Mouse (Mus musculus): ENCODE data around the gene App. TPM values are rescaled to one million over a fixed set of nuclear protein-coding genes. Genes with fewer than 3 reads are reported as not detected.

Gene App
- polyA plus RNA-seq, 1 experiment from 2014 or later = 158 TPM

DNA sequence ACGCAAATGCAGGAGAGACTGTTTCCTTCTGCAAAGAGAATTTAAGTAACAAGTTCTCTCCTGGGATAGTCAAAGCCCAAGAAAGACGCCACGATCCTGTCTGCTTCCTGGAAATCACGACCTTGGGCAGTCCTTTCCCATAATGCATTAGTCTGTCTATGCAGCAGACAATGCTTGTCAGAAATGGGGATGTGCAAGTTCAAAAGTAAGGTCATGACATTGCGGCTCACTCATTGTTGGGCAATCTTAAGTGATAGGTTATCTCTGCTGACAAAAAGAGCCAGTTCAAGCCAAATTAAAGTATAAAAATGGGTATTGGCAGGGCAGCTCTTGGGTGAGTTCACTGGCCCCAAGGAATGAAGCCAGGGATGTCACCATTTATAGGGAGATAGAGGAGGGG is 51.6 kb downstream of the App start:
- Histone ChIP-seq H3K4me3 (ENCODE audit: low read depth, low read length) (no peak overlapping the region), H3K36me3 (ENCODE audit: control insufficient read depth, insufficient read depth, low read length) (peaks cover 11% of the 10 kb centered on the region; the same call in 1 of the 2 replicates), H3K9ac (ENCODE audit: low read length) (no peak overlapping the region), H3K27ac (ENCODE audit: low read depth, low read length) (no peak overlapping the region), H3K9me3 (replicated peaks; ENCODE audit: control insufficient read depth, low read length) (no peaks in the 10 kb centered on the region), H3K27me3 (replicated peaks; ENCODE audit: control insufficient read depth, insufficient read depth, low read length) (no peaks in the 10 kb centered on the region), H3K4me2 (ENCODE audit: low read length) (no peak overlapping the region), H3K4me1 (ENCODE audit: control insufficient read depth, insufficient read depth, low read length) (no peaks in the 10 kb centered on the region; the same call in 1 of the 2 replicates)
- WGBS = 87% methylated on average over 5 of the region's 5 CpGs
- no peak for DNase-seq (ENCODE audit: low spot score)
- ATAC-seq = no peak

DNA sequence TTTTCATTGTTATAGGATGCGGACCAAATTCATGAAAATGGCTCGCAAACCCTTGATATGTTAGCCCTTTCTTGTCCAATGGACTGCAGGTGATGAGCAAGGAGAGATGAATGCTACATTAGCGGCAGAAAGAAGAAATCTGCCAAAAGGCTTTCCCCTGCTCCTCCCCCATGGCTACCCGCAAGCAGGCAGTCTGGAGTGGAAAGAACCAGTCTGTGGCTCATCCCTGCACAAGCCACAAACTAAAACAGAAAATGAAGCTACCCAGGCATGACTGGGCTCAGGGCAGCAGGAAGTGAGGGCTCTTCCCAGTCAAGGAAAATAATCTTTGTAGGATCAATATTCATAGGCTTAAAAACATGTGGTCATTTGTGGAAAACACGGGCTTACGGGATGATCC is 54.6 kb downstream of the App start:
- no peak for ATAC-seq
- 96% methylated on average over 6 of the region's 6 CpGs for WGBS

DNA sequence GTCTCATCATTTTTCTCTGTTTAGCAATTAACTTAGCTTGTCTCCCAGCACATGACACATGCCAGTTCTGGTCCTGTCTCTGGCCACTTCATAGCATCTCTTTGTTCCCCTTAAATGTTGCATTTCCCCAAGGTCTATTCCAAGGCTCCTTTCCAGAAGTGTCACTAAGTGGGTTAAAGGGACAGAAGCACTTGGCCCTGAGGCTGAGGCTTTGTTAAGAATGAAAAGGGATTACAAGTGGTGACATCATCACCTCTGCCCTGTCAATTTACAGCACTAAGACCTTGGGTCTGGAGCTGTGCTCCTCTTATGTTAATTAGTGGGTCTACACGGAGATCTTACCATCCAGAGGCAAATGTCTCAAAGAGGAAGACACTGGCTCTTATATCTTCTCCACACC is 56.0 kb downstream of the App start:
- H3K27me3 ChIP-seq (replicated peaks; ENCODE audit: control insufficient read depth, insufficient read depth, low read length) = no peaks in the 10 kb centered on the region
- H3K4me3 ChIP-seq (ENCODE audit: low read depth, low read length) = no peak overlapping the region
- 12% methylated on average over 1 of the region's 1 CpGs for WGBS
- H3K9ac ChIP-seq (ENCODE audit: low read length) = no peak overlapping the region
- peaks cover 14% of the 10 kb centered on the region for H3K36me3 ChIP-seq (ENCODE audit: control insufficient read depth, insufficient read depth, low read length)
- ATAC-seq (no peak), DNase-seq (ENCODE audit: low spot score) (no peak)
- H3K4me1 ChIP-seq (ENCODE audit: control insufficient read depth, insufficient read depth, low read length) = peaks cover 2% of the 10 kb centered on the region; the same call in 1 of the 2 replicates
- no peaks in the 10 kb centered on the region for H3K9me3 ChIP-seq (replicated peaks; ENCODE audit: control insufficient read depth, low read length)
- H3K27ac ChIP-seq (ENCODE audit: low read depth, low read length) = no peak overlapping the region
- no peak overlapping the region for H3K4me2 ChIP-seq (ENCODE audit: low read length)

More for the DNA sequence above, 54.6 kb downstream of the App start:
- Histone ChIP-seq H3K27me3 (replicated peaks; ENCODE audit: control insufficient read depth, insufficient read depth, low read length) (no peaks in the 10 kb centered on the region), H3K4me3 (ENCODE audit: low read depth, low read length) (no peak overlapping the region), H3K9ac (ENCODE audit: low read length) (no peak overlapping the region), H3K9me3 (replicated peaks; ENCODE audit: control insufficient read depth, low read length) (no peaks in the 10 kb centered on the region), H3K4me1 (ENCODE audit: control insufficient read depth, insufficient read depth, low read length) (no peaks in the 10 kb centered on the region; the same call in 1 of the 2 replicates), H3K27ac (ENCODE audit: low read depth, low read length) (no peak overlapping the region), H3K4me2 (ENCODE audit: low read length) (no peak overlapping the region), H3K36me3 (ENCODE audit: control insufficient read depth, insufficient read depth, low read length) (peaks cover 14% of the 10 kb centered on the region)
- DNase-seq (ENCODE audit: low spot score) = no peak

DNA sequence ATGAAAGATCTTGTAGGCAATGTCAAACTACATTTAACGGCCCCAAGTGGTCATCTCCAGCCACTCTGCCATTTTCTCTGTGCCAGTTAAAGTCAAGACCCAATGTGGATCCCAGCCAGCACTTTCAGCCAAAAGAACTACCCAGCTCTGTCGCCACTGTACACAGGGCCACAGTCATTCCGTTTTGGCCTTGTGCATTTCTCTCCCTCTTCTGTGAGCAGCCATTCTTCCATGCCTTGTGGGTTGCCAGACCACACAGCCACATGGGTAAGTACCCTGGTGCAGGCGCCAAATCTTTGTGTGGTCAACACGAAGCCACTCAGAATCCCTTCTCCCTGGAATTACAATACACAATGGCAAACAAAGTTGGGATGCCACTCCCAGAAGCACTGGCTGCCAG is 57.7 kb downstream of the App start:
- Histone ChIP-seq H3K4me2 (ENCODE audit: low read length) (no peak overlapping the region), H3K27ac (ENCODE audit: low read depth, low read length) (no peak overlapping the region), H3K27me3 (replicated peaks; ENCODE audit: control insufficient read depth, insufficient read depth, low read length) (no peaks in the 10 kb centered on the region), H3K4me1 (ENCODE audit: control insufficient read depth, insufficient read depth, low read length) (peaks cover 8% of the 10 kb centered on the region), H3K9ac (ENCODE audit: low read length) (no peak overlapping the region), H3K36me3 (ENCODE audit: control insufficient read depth, insufficient read depth, low read length) (peaks cover 14% of the 10 kb centered on the region), H3K9me3 (replicated peaks; ENCODE audit: control insufficient read depth, low read length) (no peaks in the 10 kb centered on the region), H3K4me3 (ENCODE audit: low read depth, low read length) (no peak overlapping the region)
- ATAC-seq (no peak), DNase-seq (ENCODE audit: low spot score) (no peak)
- 92% methylated on average over 5 of the region's 5 CpGs for WGBS

DNA sequence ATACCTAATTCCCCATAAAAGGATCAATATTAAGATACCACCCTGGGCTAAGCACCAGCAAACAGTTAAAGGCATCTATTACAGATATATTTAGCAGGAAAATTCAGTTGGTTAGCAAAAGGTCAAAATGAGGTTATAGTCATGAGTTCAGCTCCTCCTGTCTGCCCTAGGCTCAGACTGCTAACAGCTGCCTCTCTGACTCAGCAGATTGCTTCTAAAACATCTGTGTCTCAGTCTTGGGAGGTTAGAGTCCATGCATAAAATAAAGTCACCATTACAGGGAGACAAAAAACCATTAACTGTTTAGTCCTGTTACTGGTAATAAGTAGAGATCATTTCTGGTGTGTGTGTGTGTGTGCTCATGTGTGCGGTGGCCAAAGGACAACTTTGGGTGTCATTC is 58.8 kb downstream of the App start:
- Histone ChIP-seq H3K9ac (ENCODE audit: low read length) (no peak overlapping the region), H3K27me3 (replicated peaks; ENCODE audit: control insufficient read depth, insufficient read depth, low read length) (no peaks in the 10 kb centered on the region), H3K27ac (ENCODE audit: low read depth, low read length) (no peak overlapping the region), H3K4me3 (ENCODE audit: low read depth, low read length) (no peak overlapping the region), H3K9me3 (replicated peaks; ENCODE audit: control insufficient read depth, low read length) (no peaks in the 10 kb centered on the region), H3K4me2 (ENCODE audit: low read length) (no peak overlapping the region), H3K4me1 (ENCODE audit: control insufficient read depth, insufficient read depth, low read length) (peaks cover 18% of the 10 kb centered on the region), H3K36me3 (ENCODE audit: control insufficient read depth, insufficient read depth, low read length) (peaks cover 12% of the 10 kb centered on the region)
- ATAC-seq = no peak
- WGBS = 97% methylated on average over 1 of the region's 1 CpGs
- DNase-seq (ENCODE audit: low spot score) = no peak

DNA sequence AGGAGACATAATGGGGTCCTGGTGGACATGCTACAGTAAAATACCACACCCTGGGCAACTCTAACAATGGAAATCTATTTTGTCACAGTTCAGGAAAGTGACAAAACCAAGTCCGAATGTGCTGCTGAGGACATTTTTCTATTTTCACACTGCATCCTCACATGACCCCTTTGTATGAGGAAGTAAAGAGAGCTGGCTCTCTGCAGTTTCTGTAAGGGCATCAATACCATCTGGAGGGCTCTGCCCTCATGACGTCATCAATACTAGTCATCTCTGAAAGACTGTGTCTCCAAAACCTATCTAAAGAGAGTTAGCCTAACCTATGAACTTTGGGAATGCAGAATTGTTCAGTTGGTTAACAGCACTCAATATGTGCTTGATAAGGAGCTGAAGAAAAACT is 59.6 kb downstream of the App start:
- Histone ChIP-seq H3K9me3 (replicated peaks; ENCODE audit: control insufficient read depth, low read length) (no peaks in the 10 kb centered on the region), H3K27me3 (replicated peaks; ENCODE audit: control insufficient read depth, insufficient read depth, low read length) (no peaks in the 10 kb centered on the region), H3K36me3 (ENCODE audit: control insufficient read depth, insufficient read depth, low read length) (peaks cover 4% of the 10 kb centered on the region), H3K9ac (ENCODE audit: low read length) (no peak overlapping the region), H3K4me2 (ENCODE audit: low read length) (no peak overlapping the region), H3K4me1 (ENCODE audit: control insufficient read depth, insufficient read depth, low read length) (peaks cover 20% of the 10 kb centered on the region), H3K4me3 (ENCODE audit: low read depth, low read length) (no peak overlapping the region), H3K27ac (ENCODE audit: low read depth, low read length) (no peak overlapping the region)
- WGBS = 87% methylated on average over 2 of the region's 2 CpGs
- DNase-seq (ENCODE audit: low spot score) = no peak
- ATAC-seq = no peak

DNA sequence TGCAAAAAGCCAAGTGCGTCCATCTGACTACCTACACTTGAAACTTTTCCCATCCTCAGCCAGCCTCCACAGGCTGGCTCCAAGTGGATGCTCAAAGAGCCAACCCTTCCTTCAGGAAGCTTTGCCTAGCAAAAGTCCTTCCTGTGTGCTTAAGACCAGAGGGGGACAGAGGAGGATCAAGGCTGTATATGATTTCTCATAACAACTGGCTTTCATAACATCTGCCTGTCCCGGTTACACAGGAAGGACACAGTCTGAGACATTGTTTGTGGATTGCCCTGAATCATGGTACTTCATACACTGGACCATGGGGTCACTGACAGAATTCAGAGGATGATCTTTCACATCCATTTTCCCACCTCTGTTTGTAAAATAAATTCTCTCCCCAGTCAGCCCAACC is 61.3 kb downstream of the App start:
- H3K9me3 ChIP-seq (replicated peaks; ENCODE audit: control insufficient read depth, low read length) = no peaks in the 10 kb centered on the region
- H3K9ac ChIP-seq (ENCODE audit: low read length) = no peak overlapping the region
- H3K27me3 ChIP-seq (replicated peaks; ENCODE audit: control insufficient read depth, insufficient read depth, low read length) = no peaks in the 10 kb centered on the region
- DNase-seq (ENCODE audit: low spot score) (no peak), ATAC-seq (no peak)
- 75% methylated on average over 2 of the region's 2 CpGs for WGBS
- H3K4me2 ChIP-seq (ENCODE audit: low read length) = no peak overlapping the region
- H3K4me1 ChIP-seq (ENCODE audit: control insufficient read depth, insufficient read depth, low read length) = peaks cover 28% of the 10 kb centered on the region
- no peak overlapping the region for H3K27ac ChIP-seq (ENCODE audit: low read depth, low read length)
- H3K4me3 ChIP-seq (ENCODE audit: low read depth, low read length) = no peak overlapping the region
- H3K36me3 ChIP-seq (ENCODE audit: control insufficient read depth, insufficient read depth, low read length) = peaks cover 3% of the 10 kb centered on the region; the same call in 1 of the 2 replicates

DNA sequence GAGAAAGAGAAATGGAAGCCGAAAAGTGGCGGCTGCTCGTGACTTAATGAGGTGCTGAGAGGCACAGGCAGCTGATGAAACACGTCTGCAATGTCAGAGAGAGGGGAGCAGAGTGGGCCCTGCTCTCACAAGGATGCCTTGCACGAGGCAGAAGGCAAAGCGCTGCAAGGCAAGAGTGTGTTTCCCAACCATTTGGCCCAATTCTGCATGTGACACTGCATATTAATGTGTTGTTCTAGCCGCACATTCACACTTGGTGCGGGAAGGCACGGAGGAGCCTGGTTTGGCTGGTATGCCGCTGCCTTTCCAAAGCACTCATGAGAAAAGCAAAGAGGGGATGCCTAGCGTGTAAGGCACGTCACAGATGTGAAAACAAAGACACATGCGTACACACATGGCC is 63.1 kb downstream of the App start:
- Histone ChIP-seq H3K27ac (ENCODE audit: low read depth, low read length) (peak overlapping the region; percentile 83), H3K36me3 (ENCODE audit: control insufficient read depth, insufficient read depth, low read length) (no peaks in the 10 kb centered on the region), H3K9ac (ENCODE audit: low read length) (no peak overlapping the region), H3K4me2 (ENCODE audit: low read length) (peak overlapping the region; percentile 6), H3K9me3 (replicated peaks; ENCODE audit: control insufficient read depth, low read length) (no peaks in the 10 kb centered on the region), H3K4me3 (ENCODE audit: low read depth, low read length) (no peak overlapping the region), H3K27me3 (replicated peaks; ENCODE audit: control insufficient read depth, insufficient read depth, low read length) (no peaks in the 10 kb centered on the region), H3K4me1 (ENCODE audit: control insufficient read depth, insufficient read depth, low read length) (peaks cover 39% of the 10 kb centered on the region)
- ATAC-seq (peak; percentile 94), DNase-seq (ENCODE audit: low spot score) (peak; percentile 92)
- 27% methylated on average over 13 of the region's 13 CpGs for WGBS

DNA sequence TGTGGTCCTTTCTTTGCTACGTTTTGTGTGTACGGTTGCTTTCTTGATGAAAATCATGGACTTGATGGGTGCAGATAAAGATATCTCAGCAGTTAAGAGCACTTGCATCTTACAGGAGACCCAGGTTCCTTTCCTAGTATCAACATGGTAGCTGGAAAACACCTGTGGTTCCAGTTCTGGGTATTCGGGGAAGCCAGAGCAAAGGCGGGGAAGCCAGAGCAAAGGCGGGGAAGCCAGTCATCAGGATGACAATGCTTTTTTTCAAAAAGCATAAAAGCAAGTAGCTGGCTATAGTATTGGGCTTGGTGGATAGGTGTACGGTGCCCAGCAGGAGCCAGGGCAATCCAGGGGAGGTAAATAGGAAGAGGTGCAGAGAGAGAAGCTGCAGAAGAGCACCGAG is 65.1 kb downstream of the App start:
- H3K4me2 ChIP-seq (ENCODE audit: low read length) = no peak overlapping the region
- no peak overlapping the region for H3K9ac ChIP-seq (ENCODE audit: low read length)
- WGBS = 90% methylated on average over 7 of the region's 7 CpGs
- H3K27me3 ChIP-seq (replicated peaks; ENCODE audit: control insufficient read depth, insufficient read depth, low read length) = no peaks in the 10 kb centered on the region
- no peak overlapping the region for H3K4me3 ChIP-seq (ENCODE audit: low read depth, low read length)
- H3K27ac ChIP-seq (ENCODE audit: low read depth, low read length) = peak overlapping the region; percentile 14; the same call in 1 of the 2 replicates
- ATAC-seq (no peak), DNase-seq (ENCODE audit: low spot score) (no peak)
- H3K4me1 ChIP-seq (ENCODE audit: control insufficient read depth, insufficient read depth, low read length) = peaks cover 39% of the 10 kb centered on the region
- H3K9me3 ChIP-seq (replicated peaks; ENCODE audit: control insufficient read depth, low read length) = no peaks in the 10 kb centered on the region
- no peaks in the 10 kb centered on the region for H3K36me3 ChIP-seq (ENCODE audit: control insufficient read depth, insufficient read depth, low read length)
